Mouse (Mus musculus): ENCODE measurements around the gene 4930402H24Rik. TPM values are rescaled to one million over a fixed set of nuclear protein-coding genes. Genes with fewer than 3 reads are reported as not detected.

The 4930402H24Rik gene
- total RNA-seq, 2 experiments from 2014 or later: 4.2 to 6.4 TPM

GRCm38 (mm10) chr2:130816205-130816604 is 90.0 kb downstream of the 4930402H24Rik start:
- ATAC-seq (replicated peaks; ENCODE audit: poor library complexity): no peak

- ATAC-seq (replicated peaks; ENCODE audit: poor library complexity): no peak
Observed at GRCm38 (mm10) chr2:130814492-130814891, 91.7 kb downstream of the 4930402H24Rik start.

GRCm38 (mm10) chr2:130813729-130814128 is 92.5 kb downstream of the 4930402H24Rik start:
- ATAC-seq (replicated peaks; ENCODE audit: poor library complexity): no peak

- no peak for ATAC-seq (replicated peaks; ENCODE audit: poor library complexity)
Observed at GRCm38 (mm10) chr2:130812487-130812886, 93.7 kb downstream of the 4930402H24Rik start.

- ATAC-seq (replicated peaks; ENCODE audit: poor library complexity): no peak
Observed at GRCm38 (mm10) chr2:130805146-130805545, 101.1 kb downstream of the 4930402H24Rik start.

GRCm38 (mm10) chr2:130803706-130804105 is 102.5 kb downstream of the 4930402H24Rik start:
- ATAC-seq (replicated peaks; ENCODE audit: poor library complexity): no peak

GRCm38 (mm10) chr2:130795731-130796130 is 110.5 kb downstream of the 4930402H24Rik start:
- no peak for ATAC-seq (replicated peaks; ENCODE audit: poor library complexity)

GRCm38 (mm10) chr2:130791722-130792121 is 114.5 kb downstream of the 4930402H24Rik start:
- ATAC-seq (replicated peaks; ENCODE audit: poor library complexity): no peak

GRCm38 (mm10) chr2:130789642-130790041 is 116.6 kb downstream of the 4930402H24Rik start:
- ATAC-seq (replicated peaks; ENCODE audit: poor library complexity): no peak

- no peak for ATAC-seq (replicated peaks; ENCODE audit: poor library complexity)
Observed at GRCm38 (mm10) chr2:130789039-130789438, 117.2 kb downstream of the 4930402H24Rik start.

GRCm38 (mm10) chr2:130784939-130785338 is 121.3 kb downstream of the 4930402H24Rik start:
- peak; percentile 74 for ATAC-seq (replicated peaks; ENCODE audit: poor library complexity)

- no peak for ATAC-seq (replicated peaks; ENCODE audit: poor library complexity)
Observed at GRCm38 (mm10) chr2:130780615-130781303, 125.4 kb downstream of the 4930402H24Rik start.

GRCm38 (mm10) chr2:130779935-130780334 is 126.3 kb downstream of the 4930402H24Rik start:
- ATAC-seq (replicated peaks; ENCODE audit: poor library complexity): no peak

GRCm38 (mm10) chr2:130776610-130777009 is 129.6 kb downstream of the 4930402H24Rik start:
- ATAC-seq (replicated peaks; ENCODE audit: poor library complexity): no peak

- peak; percentile 61 for ATAC-seq (replicated peaks; ENCODE audit: poor library complexity)
Observed at GRCm38 (mm10) chr2:130767483-130767882, 138.7 kb downstream of the 4930402H24Rik start.

GRCm38 (mm10) chr2:130765396-130765795 is 140.8 kb downstream of the 4930402H24Rik start:
- ATAC-seq (replicated peaks; ENCODE audit: poor library complexity): no peak

GRCm38 (mm10) chr2:130760876-130761275 is 145.3 kb downstream of the 4930402H24Rik start:
- no peak for ATAC-seq (replicated peaks; ENCODE audit: poor library complexity)

- peak; percentile 59 for ATAC-seq (replicated peaks; ENCODE audit: poor library complexity)
Observed at GRCm38 (mm10) chr2:130755061-130755607, 151.1 kb downstream of the 4930402H24Rik start.

GRCm38 (mm10) chr2:130754596-130754995 is 151.6 kb downstream of the 4930402H24Rik start:
- no peak for ATAC-seq (replicated peaks; ENCODE audit: poor library complexity)

GRCm38 (mm10) chr2:130750449-130750848 is 155.8 kb downstream of the 4930402H24Rik start:
- peak; percentile 96 for ATAC-seq (replicated peaks; ENCODE audit: poor library complexity)

- ATAC-seq (replicated peaks; ENCODE audit: poor library complexity): no peak
Observed at GRCm38 (mm10) chr2:130749708-130750107, 156.5 kb downstream of the 4930402H24Rik start.

GRCm38 (mm10) chr2:130743576-130743975 is 162.6 kb downstream of the 4930402H24Rik start:
- ATAC-seq (replicated peaks; ENCODE audit: poor library complexity): no peak

GRCm38 (mm10) chr2:130740096-130740495 is 166.1 kb downstream of the 4930402H24Rik start:
- ATAC-seq (replicated peaks; ENCODE audit: poor library complexity): no peak

All from megakaryocyte progenitor cell, adult 5-6 weeks (primary cell).